Mouse (Mus musculus) A20 (cell line): ENCODE data around the gene Scaf8.
"Not testable (repeated sequence)": the region's sequence is repeated elsewhere in the genome, so short reads cannot be mapped to it uniquely, and the experiment has no call there.

Source experiments
- DNase-seq: peaks from one replicate; pipeline ENCODE4 v3.0.0-alpha.2; 2011; ENCODE audit warnings: low read depth, low spot score

Gene Scaf8

GRCm38 (mm10) chr17:3114720-3115379 is at the start of gene Scaf8:
TSS of gene Scaf8 (plus strand) at chr17:3114972.
- peak; percentile 94 for DNase-seq

- DNase-seq: no peak
Observed at GRCm38 (mm10) chr17:3075166-3075872, 39.5 kb upstream of the Scaf8 start.

GRCm38 (mm10) chr17:3075873-3076245 is 38.9 kb upstream of the Scaf8 start:
- no peak for DNase-seq

GRCm38 (mm10) chr17:3077936-3078335 is 36.8 kb upstream of the Scaf8 start:
- DNase-seq: not testable (repeated sequence)

- not testable (repeated sequence) for DNase-seq
Observed at GRCm38 (mm10) chr17:3080587-3081349, 34.0 kb upstream of the Scaf8 start.

- not testable (repeated sequence) for DNase-seq
Observed at GRCm38 (mm10) chr17:3081512-3082100, 33.2 kb upstream of the Scaf8 start.

GRCm38 (mm10) chr17:3082125-3082755 is 32.5 kb upstream of the Scaf8 start:
- DNase-seq: peak; percentile 59

GRCm38 (mm10) chr17:3082756-3083749 is 31.7 kb upstream of the Scaf8 start:
- DNase-seq: peak; percentile 82

- peak; percentile 95 for DNase-seq
Observed at GRCm38 (mm10) chr17:3083886-3084550, 30.8 kb upstream of the Scaf8 start.

GRCm38 (mm10) chr17:3084551-3084930 is 30.2 kb upstream of the Scaf8 start:
- peak; percentile 83 for DNase-seq

- peak; percentile 41 for DNase-seq
Observed at GRCm38 (mm10) chr17:3085152-3085551, 29.6 kb upstream of the Scaf8 start.

GRCm38 (mm10) chr17:3092682-3093081 is 22.1 kb upstream of the Scaf8 start:
- no peak for DNase-seq

GRCm38 (mm10) chr17:3099273-3099672 is 15.5 kb upstream of the Scaf8 start:
- DNase-seq: not testable (repeated sequence)

GRCm38 (mm10) chr17:3102336-3103165 is 12.2 kb upstream of the Scaf8 start:
- no peak for DNase-seq

- DNase-seq: no peak
Observed at GRCm38 (mm10) chr17:3104154-3104931, 10.4 kb upstream of the Scaf8 start.

- DNase-seq: no peak
Observed at GRCm38 (mm10) chr17:3105022-3105421, 9.8 kb upstream of the Scaf8 start.

- DNase-seq: peak; percentile 46
Observed at GRCm38 (mm10) chr17:3113737-3114357, 925 bp upstream of the Scaf8 start.

GRCm38 (mm10) chr17:3114358-3114719 is 433 bp upstream of the Scaf8 start:
- no peak for DNase-seq
